Mouse (Mus musculus) G1E (cell line): ENCODE measurements around the gene Bcl2l2.

ENCODE experiments used
- CTCF ChIP-seq: IDR thresholded peaks from 2 replicates; pipeline ENCODE4 v1.5.1; 2012; ENCODE audit warnings: low read depth, low read length, inconsistent platforms, mixed read lengths
- POLR2AphosphoS5 ChIP-seq: IDR thresholded peaks from 2 replicates; pipeline ENCODE4 v1.6.1; 2012; ENCODE audit warnings: low read depth, low read length, inconsistent platforms; ENCODE audit not compliant: insufficient replicate concordance

DNA sequence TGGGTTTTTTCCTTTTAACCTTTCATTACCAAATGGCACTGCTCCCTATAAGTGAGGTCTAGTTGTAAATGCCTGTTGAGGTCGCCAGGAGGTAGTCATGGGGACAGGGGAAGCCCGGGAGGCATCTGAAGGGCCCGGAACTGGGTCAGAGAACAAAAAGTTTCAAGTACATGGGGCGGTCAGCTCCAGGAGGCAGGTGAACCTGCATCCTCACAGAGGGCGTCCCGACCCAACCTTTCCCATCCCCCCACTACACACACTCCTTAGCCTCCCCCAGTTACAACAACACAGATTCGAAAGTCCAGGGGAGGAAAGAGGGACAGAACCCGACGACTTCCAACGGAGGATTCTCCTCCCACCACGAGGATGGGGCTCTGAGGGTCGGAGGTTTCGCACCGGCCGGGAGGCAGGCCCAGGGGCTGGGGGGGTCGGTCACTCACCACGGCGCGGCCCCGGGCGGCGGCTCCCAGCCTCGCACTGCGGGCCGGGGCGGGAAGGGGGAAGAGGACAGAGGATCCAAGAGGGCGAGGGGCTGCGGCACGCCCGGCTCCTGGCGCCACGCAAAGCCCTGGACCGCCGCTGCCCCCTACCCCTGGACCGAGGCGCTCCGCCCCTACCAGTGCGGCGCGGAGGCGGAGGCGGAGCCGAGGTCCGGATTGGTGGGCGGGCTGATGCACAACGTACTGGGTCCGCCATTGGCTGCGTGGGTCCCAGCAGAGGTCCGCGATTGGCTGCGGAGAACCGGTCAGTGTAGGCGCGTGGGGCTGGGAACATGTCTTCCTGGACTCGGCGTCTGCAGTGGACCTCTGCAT lies 19.5 kb upstream of the Bcl2l2 start:
- TF ChIP-seq CTCF = no peak
- TF ChIP-seq POLR2AphosphoS5 = no peak
